Mouse (Mus musculus) frontal cortex, postnatal 10 days (tissue): ENCODE data around the gene Shf.
A peak's percentile ranks its signal among the peaks of the same experiment; 100 is the strongest.
"Not testable (repeated sequence)": the region's sequence is repeated elsewhere in the genome, so short reads cannot be mapped to it uniquely, and the experiment has no call there.

ENCODE experiments used
- DNase-seq, 2 experiments: peaks; one replicate each; pipeline ENCODE4 v3.0.0; 2022; ENCODE audit warnings: low spot score in 2 of 2, mixed read lengths in 1 of 2

Shf gene

DNA sequence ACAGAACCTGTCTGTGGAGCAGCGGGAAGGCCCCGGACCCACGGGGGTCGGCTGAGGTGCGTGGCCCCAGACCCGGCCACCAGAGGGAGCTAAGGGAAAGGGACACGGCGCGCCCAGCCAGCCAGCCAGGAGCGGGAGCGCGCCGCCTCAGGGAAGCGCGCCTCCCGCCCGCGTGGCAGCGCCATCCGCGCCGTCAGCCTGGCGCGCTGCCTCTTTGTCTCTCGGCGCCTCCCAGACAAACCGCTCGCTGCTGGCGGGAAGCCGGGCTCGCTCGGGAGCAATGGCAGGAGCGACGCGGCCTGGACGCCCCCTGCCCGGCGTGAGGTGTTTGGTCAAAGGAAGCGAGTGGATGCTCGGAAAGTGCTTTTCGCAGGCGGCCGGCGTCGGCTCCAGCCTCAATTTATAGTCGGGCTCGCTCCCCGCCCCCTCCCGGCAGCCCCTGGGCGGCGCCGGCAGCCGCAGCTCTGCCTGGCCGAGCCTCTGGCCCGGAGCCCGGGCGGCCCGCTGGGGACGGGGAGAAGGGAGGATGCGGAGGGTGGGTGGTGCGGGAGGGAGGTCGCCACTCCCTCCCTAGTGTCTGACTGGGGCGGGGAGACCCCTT is 20.3 kb downstream of the Shf start:
- DNase-seq, result peak; percentile 77 to 87

DNA sequence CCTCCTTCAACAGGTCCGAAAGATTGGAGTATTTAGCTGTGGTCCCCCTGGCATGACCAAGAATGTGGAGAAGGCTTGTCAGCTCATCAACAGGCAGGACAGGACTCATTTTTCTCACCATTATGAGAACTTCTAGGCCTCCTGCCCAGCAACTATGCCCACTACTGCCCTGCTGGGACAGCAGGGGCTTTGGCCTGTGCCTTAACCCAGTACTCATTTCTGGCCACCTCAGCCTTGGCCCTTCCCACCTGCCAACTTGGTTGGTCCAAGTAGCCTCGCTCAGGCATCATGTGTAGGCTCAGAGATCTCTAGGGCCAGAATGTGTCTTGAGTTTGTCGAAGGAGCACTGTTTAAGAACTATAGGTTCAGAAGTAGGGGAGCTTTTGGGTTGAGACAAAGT is 21.7 kb downstream of the Shf start:
- DNase-seq, result no peak

DNA sequence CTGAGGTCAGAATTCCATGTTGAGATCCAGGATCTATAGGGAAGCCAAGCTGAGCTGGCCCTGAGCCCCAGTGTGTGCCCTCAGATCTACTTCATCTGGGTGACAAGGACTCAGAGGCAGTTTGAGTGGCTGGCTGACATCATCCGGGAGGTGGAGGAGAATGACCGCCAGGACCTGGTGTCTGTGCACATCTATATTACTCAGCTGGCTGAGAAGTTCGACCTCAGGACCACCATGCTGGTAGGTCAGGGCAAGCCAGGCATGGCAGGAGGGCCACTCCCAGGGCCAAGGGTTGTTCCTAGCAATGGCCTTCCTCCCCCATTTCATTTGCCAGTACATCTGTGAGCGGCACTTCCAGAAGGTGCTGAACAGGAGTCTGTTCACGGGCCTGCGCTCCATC is 22.8 kb downstream of the Shf start:
- DNase-seq, result not testable (repeated sequence)

DNA sequence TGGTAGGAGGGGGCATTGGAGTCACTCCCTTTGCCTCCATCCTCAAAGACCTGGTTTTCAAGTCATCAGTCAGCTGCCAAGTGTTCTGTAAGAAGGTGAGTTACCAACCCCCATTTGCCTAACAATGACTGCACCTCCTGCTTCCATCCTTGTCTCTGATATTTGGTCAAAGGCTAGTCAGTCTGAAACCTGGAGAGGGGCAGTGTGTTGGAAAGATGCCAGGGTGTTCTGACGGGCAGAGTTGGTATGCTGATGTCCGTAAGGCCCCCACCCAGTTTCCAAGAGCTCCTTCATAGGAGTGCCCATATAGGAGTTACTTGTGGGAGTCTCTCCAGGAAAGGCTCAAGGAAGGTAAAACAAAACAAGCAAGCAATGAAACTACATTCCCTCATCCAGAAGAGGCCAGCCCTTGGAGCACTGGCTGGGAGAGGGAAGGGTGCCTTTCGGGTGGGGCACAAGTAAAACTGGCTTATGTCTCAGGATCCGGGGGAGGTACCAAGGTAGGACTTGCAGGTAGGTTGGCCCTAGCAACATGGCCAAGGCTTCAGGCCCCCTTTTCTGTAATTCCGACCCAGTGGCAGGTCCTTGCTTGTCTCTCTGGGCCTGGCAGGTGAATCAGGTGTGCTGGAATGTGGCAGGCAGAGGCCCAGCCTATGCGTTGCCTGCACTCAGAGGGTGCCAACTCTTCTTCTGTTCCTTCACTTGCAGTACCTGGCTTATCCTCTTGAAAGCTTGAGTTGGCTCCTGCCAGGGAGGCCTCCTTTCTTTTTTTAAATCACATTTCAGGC is 23.7 kb downstream of the Shf start:
- DNase-seq, result no peak

DNA sequence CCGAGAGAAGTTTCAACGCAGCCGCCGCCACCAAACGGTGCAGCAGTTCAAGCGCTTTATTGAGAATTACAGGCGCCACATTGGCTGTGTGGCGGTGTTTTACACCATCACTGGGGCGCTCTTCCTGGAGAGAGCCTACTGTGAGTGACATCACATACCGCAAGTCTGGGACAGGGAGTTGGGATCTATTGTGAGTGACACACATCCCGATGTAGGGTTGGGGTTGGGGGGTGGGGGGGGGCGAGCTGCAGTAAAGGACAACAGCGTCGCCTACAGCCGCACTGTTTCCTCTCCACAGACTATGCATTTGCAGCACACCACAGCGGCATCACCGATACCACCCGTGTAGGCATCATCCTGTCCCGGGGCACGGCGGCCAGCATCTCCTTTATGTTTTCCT is 31.7 kb downstream of the Shf start:
- no peak for DNase-seq

GRCm38 (mm10) chr2:122334170-122334569 is 34.8 kb downstream of the Shf start:
- no peak for DNase-seq

- no peak for DNase-seq
Observed at GRCm38 (mm10) chr2:122332222-122332621, 36.7 kb downstream of the Shf start.

- not testable (repeated sequence) for DNase-seq
Observed at GRCm38 (mm10) chr2:122330317-122330716, 38.6 kb downstream of the Shf start.

- DNase-seq, result no peak
Observed at GRCm38 (mm10) chr2:122327986-122328385, 41.0 kb downstream of the Shf start.

GRCm38 (mm10) chr2:122325361-122325760 is 43.6 kb downstream of the Shf start:
- no peak for DNase-seq

DNA sequence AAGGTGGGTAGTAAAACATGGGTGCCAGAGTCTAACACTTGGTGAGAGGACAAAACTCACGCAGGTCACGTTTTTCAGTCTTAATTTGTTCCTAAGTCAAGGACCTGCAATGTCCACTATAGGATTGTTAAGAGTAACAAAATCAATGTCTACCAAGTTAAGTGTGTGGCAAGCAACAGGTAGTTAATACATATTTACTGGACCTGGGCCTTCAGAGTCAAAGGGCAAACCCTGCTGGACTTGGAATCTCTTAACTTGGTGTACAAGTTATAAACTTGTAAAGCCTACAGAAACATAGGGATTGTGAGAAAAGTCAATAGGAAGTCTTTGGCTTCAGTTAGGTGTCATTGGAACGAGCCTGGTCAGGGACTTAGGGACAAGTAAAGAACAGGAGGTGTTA is 44.4 kb downstream of the Shf start:
- DNase-seq, result no peak

GRCm38 (mm10) chr2:122323960-122324359 is 45.0 kb downstream of the Shf start:
- DNase-seq, result no peak

DNA sequence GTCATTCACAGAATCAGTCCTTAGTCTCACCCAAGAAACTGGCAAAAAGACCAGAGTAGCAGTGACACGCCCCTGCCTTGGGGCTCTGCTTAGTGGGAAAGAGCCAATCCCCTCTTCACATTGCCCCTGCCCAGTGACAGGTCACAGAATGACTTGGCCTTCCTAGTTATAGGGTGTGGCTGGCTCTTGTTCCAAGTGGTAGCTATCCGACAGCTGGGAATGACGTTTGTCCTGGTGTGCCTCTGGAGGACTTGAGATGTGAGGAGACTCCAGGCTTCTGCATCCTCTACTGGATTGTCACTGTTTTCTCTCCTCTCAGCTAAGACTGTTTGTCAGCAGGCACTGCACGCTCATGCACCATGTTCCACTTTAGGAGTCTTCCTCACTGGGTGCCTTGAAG is 51.6 kb downstream of the Shf start:
- DNase-seq, result no peak

GRCm38 (mm10) chr2:122315372-122315771 is 53.6 kb downstream of the Shf start, which contains the start of gene Duox1:
Gene Duox1 (plus strand): TSS chr2:122315672.
- no peak for DNase-seq

DNA sequence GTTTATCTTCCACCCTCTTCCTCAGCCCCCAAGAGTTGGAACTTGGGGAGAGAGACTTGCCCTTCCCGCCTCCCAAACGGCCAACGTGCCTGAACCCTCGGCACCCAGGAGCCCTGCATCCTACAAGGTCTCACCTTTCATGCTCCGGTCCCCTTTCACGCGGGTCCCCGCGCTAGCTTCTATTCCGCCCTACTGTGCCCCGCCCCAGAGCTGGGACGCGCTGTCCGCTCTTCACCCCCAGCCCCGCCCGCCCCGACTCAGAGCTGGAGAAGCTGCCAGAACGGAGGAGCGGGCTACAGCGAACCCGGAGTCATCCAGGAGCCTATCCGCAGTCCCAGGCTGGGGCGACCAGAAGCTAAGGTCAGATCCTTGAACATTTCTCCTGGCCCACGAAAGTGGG is 55.4 kb downstream of the Shf start, which contains the start of gene Duoxa1:
TSS of gene Duoxa1 (minus strand) at position 195 of the 400 bp plus-strand sequence.
- DNase-seq, result no peak

GRCm38 (mm10) chr2:122312722-122313417 is 56.1 kb downstream of the Shf start:
- peak in 1 of 2 experiments; percentile 46 for DNase-seq

DNA sequence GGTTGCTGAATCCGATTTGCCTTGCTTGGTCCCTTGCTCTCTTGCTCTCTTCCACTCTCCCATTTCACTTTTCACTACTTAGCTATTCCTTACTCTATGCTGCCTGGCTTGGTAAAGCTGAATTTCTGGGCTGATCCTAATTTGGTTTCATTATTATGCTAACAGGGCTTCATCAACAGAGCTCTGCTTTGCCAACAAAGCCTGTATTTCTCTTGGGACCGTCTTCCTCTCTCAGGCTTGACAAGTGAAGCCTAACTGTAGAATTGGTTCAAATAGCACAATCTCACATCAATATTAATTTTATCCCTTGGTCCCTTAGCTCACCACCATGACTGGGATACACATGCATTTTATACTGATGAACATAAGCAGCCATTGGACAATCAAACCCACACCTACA is 57.4 kb downstream of the Shf start:
- no peak for DNase-seq

DNA sequence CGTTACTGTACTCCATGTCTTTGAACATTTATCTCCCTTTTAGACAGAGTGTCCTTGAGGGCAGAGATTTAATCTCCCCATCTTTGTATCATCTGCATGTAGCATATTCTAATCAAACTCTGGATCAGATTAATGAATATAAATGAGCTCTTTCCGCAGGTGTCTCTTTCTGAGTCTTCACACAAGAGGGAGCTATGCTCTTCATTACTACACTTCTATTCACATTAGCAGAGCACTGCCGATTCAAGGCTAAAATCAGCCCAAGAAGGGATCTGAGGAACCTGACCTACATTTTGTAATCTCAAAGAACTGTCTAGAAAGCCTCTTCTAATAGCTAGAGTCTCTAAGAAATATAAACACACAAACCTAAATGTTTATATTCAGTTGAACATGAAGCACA is 59.3 kb downstream of the Shf start:
- no peak for DNase-seq

- peak in 1 of 2 experiments; percentile 28 for DNase-seq
Observed at GRCm38 (mm10) chr2:122306184-122306583, 62.8 kb downstream of the Shf start.

DNA sequence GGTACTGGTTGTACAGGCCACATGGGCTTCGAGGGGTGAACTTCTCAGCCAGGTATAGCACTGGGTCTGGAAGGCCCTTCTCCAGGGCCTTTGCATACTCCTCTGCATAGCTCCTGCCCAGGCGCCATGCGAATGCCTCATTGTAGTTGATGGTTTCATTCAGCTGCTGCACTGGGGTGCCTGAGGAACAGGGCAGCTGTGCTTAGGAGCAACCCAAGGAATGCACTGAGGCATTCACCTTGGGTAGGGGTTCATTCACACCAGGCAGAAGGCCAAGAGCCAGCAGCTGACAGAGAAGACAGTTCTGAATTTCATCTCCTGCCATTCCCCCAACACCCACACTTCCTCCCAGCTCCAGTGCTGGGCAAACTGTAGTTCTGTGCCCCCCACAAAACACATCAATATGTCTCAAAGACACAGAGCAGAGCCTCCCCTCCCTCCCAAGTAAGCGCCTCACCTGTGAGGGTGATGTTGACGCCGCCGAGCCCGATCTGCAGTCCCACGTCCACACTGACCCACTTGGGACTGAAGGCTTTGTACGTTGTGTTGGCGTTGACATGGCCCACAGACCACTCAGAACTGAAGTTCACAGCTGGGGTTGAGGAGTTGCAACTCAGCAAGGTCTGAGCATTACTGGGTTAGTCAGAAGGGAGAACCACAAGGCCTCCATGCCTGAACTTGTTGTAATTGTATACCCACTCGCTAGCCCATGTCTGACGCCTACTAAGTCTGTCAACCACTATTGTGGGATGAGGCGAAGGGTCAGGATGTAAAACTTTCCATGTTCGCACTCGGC is 63.7 kb downstream of the Shf start:
- no peak for DNase-seq

GRCm38 (mm10) chr2:122304544-122304943 is 64.4 kb downstream of the Shf start:
- no peak for DNase-seq
